Mouse (Mus musculus) CH12.LX (cell line): Measurements from ENCODE around the gene D430019H16Rik. TPM values are rescaled to one million over a fixed set of nuclear protein-coding genes. Genes with fewer than 3 reads are reported as not detected.

Source experiments
- DNase-seq: peaks from one replicate; pipeline ENCODE4 v3.0.0-alpha.2; 2013; ENCODE audit errors: extremely low read depth
- H3K27ac ChIP-seq: 2 replicates; pipeline ENCODE4 v1.5.1; 2012; ENCODE audit warnings: low read depth, mild to moderate bottlenecking, control low read depth, moderate library complexity; ENCODE audit not compliant: insufficient read depth
- H3K27me3 ChIP-seq: replicated peaks from 2 replicates; pipeline ENCODE3; 2012; ENCODE audit warnings: inconsistent platforms
- H3K36me3 ChIP-seq, 2 experiments: replicated peaks in 1 of 2; 2 replicates each; pipeline versions ENCODE3 to v1.6.1; 2012; ENCODE audit warnings: inconsistent platforms in 1 of 2, low read length in 1 of 2, mild to moderate bottlenecking in 1 of 2, mixed read lengths in 1 of 2, moderate library complexity in 1 of 2; ENCODE audit not compliant: control insufficient read depth in 1 of 2, insufficient read depth in 1 of 2
- H3K4me1 ChIP-seq, 2 experiments: 2 replicates each; pipeline ENCODE4 v1.6.1; 2012; ENCODE audit warnings: inconsistent platforms in 1 of 2, moderate library complexity in 1 of 2; ENCODE audit not compliant: insufficient read depth in 2 of 2, control insufficient read depth in 1 of 2
- H3K4me2 ChIP-seq: 2 replicates; pipeline ENCODE4 v1.6.1; 2012; ENCODE audit warnings: low read depth, mild to moderate bottlenecking, control low read depth; ENCODE audit not compliant: poor library complexity, insufficient read depth, severe bottlenecking
- H3K4me3 ChIP-seq, 3 experiments: fragments of 150-350 bp in 1 of 3; sonication (generic) in 1 of 3; replicated peaks in 1 of 3; 2 replicates each; pipeline versions ENCODE3 to v1.5.1; 2011 to 2012; ENCODE audit warnings: low read depth in 2 of 3, low read length in 2 of 3, mild to moderate bottlenecking in 2 of 3, moderate library complexity in 2 of 3, control low read depth in 1 of 3, improper control_type of control experiment in 1 of 3, inconsistent platforms in 1 of 3, mixed read lengths in 1 of 3; ENCODE audit not compliant: poor library complexity in 1 of 3
- H3K79me2 ChIP-seq: replicated peaks from 2 replicates; pipeline ENCODE4 v1.6.1; 2012; ENCODE audit warnings: mild to moderate bottlenecking, moderate library complexity; ENCODE audit not compliant: control insufficient read depth, poor library complexity, insufficient read depth, severe bottlenecking; ENCODE audit errors: extremely low read depth
- H3K9ac ChIP-seq: 2 replicates; pipeline ENCODE4 v1.6.1; 2012; ENCODE audit warnings: low read depth, mild to moderate bottlenecking, control low read depth, moderate library complexity; ENCODE audit not compliant: insufficient read depth
- H3K9me3 ChIP-seq: replicated peaks from 2 replicates; pipeline ENCODE3; 2012; ENCODE audit warnings: low read length, inconsistent platforms, mixed read lengths
- CHD1 ChIP-seq: IDR thresholded peaks from 2 replicates; pipeline ENCODE4 v1.6.1; 2012; ENCODE audit warnings: low read depth, low read length, improper control_type of control experiment, inconsistent platforms
- CTCF ChIP-seq, 2 experiments: IDR thresholded peaks in 1 of 2; conservative IDR thresholded peaks in 1 of 2; 2 replicates each; pipeline ENCODE4 v1.5.1; 2011 to 2012; ENCODE audit warnings: low read depth in 2 of 2, low read length in 2 of 2, improper control_type of control experiment in 1 of 2, inconsistent platforms in 1 of 2, mild to moderate bottlenecking in 1 of 2, moderate library complexity in 1 of 2
- E2F4 ChIP-seq: IDR thresholded peaks from 2 replicates; pipeline ENCODE4 v1.6.1; 2011; ENCODE audit warnings: low read depth, low read length, improper control_type of control experiment; ENCODE audit not compliant: insufficient replicate concordance
- ETS1 ChIP-seq: conservative IDR thresholded peaks from 2 replicates; pipeline ENCODE4 v1.6.1; 2012; ENCODE audit warnings: low read depth, mild to moderate bottlenecking, inconsistent platforms, low read length, improper control_type of control experiment, moderate library complexity
- IRF4 ChIP-seq: IDR thresholded peaks from 2 replicates; pipeline ENCODE4 v1.6.1; 2014; ENCODE audit warnings: low read depth, mild to moderate bottlenecking, inconsistent platforms, low read length, improper control_type of control experiment
- JUN ChIP-seq: IDR thresholded peaks from 2 replicates; pipeline ENCODE4 v1.6.1; 2011; ENCODE audit warnings: low read depth, mild to moderate bottlenecking, low read length, improper control_type of control experiment, moderate library complexity; ENCODE audit not compliant: insufficient read depth
- JUND ChIP-seq: conservative IDR thresholded peaks from 2 replicates; pipeline ENCODE4 v1.6.1; 2011; ENCODE audit warnings: low read depth, low read length, improper control_type of control experiment
- KAT2A ChIP-seq: IDR thresholded peaks from 2 replicates; pipeline ENCODE4 v1.6.1; 2012; ENCODE audit warnings: low read length, improper control_type of control experiment, inconsistent platforms; ENCODE audit not compliant: insufficient replicate concordance
- MAX ChIP-seq: IDR thresholded peaks from 2 replicates; pipeline ENCODE4 v1.6.1; 2011; ENCODE audit warnings: low read length, improper control_type of control experiment
- MEF2A ChIP-seq: IDR thresholded peaks from 2 replicates; pipeline ENCODE4 v1.6.1; 2014; ENCODE audit warnings: low read depth, mild to moderate bottlenecking, inconsistent platforms, low read length, improper control_type of control experiment, borderline replicate concordance
- NELFE ChIP-seq: IDR thresholded peaks from 2 replicates; pipeline ENCODE4 v1.6.1; 2011; ENCODE audit warnings: low read depth, low read length, improper control_type of control experiment
- POLR2AphosphoS2 ChIP-seq: IDR thresholded peaks from 2 replicates; pipeline ENCODE4 v1.6.1; 2011; ENCODE audit warnings: low read depth, low read length, improper control_type of control experiment
- RCOR1 ChIP-seq: conservative IDR thresholded peaks from 2 replicates; pipeline ENCODE4 v1.6.1; 2012; ENCODE audit warnings: low read depth, mild to moderate bottlenecking, inconsistent platforms, low read length, improper control_type of control experiment
- SIN3A ChIP-seq: IDR thresholded peaks from 2 replicates; pipeline ENCODE4 v1.6.1; 2012; ENCODE audit warnings: low read length, improper control_type of control experiment, inconsistent platforms
- TCF12 ChIP-seq: IDR thresholded peaks from 2 replicates; pipeline ENCODE4 v1.6.1; 2014; ENCODE audit warnings: low read depth, mild to moderate bottlenecking, inconsistent platforms, low read length, improper control_type of control experiment
- USF2 ChIP-seq: conservative IDR thresholded peaks from 2 replicates; pipeline ENCODE4 v1.6.1; 2011; ENCODE audit warnings: low read depth, low read length, improper control_type of control experiment
- ZC3H11A ChIP-seq: IDR thresholded peaks from 2 replicates; pipeline ENCODE4 v1.6.1; 2012; ENCODE audit warnings: low read depth, mild to moderate bottlenecking, inconsistent platforms, low read length, improper control_type of control experiment
- ZNF384 ChIP-seq: IDR thresholded peaks from 2 replicates; pipeline ENCODE4 v1.6.1; 2012; ENCODE audit warnings: low read depth, low read length, improper control_type of control experiment, inconsistent platforms
- dilution Hi-C: fragments of 300-500 bp; cut with MboI; formaldehyde crosslinking; loops from 2 replicates; pipeline ENCODE4 v1.14.3; 2020; ENCODE audit warnings: low sequenced_read_pairs; ENCODE audit not compliant: extremely low pct_unique_long_range_greater_than_20kb, extremely low pct_ligation_motif_present
- in situ Hi-C: fragments of 300-500 bp; cut with MboI; formaldehyde crosslinking; loops from 3 replicates; pipeline ENCODE4 v1.14.3; 2019; ENCODE audit warnings: low sequenced_read_pairs, low pct_ligation_motif_present, low pct_unique_long_range_greater_than_20kb, mixed read lengths
- polyA plus RNA-seq: library from polyadenylated mRNA; unstranded; fragments of >175 nt; gene quantifications from 2 replicates; pipeline ENCODE4 v1.2.1, GENCODE M21; 2012; ENCODE audit warnings: low read depth; ENCODE audit not compliant: insufficient read length
- total RNA-seq, 2 experiments: library from RNA; depleted of rRNA; stranded (reverse); fragments of 300-350 nt in 1 of 2; fragments of >200 nt in 1 of 2; gene quantifications; 2 replicates each; pipeline ENCODE4 v1.2.3; 2012 to 2014

D430019H16Rik gene
- total and polyA plus RNA-seq, 3 experiments: 0.42 to 0.96 (median 0.91) TPM

DNA sequence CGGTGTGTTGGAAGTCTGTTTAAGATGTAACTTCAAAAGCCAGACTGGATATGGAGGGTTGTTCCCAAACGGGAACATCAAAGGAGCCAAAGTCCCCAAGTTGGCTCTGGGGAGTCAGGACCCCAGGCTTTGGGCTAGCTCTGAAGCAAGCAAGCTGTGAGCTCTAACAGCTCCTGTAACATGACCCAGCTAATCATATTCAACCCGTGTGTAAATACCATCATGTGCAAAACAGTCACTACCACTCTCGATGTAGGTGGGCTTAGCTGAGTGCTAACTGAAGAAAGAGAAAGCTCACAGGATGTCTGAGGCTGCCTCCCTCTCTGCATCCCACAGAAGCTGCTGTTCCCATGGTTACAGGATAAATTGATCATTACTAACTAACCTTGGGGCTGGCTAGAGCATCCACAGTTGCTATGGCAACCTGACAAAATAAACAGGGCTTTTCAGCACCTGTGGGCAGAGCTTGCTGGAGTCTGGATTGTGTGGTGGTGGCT lies 1.5 kb downstream of the D430019H16Rik start:
- Histone ChIP-seq H3K4me1 (peaks cover 0 to 27% of the 10 kb centered on the region in 2 experiments; a peak in 2 of 4 replicates), H3K4me2 (no peak overlapping the region), H3K4me3 (no peak overlapping the region), H3K27ac (no peak overlapping the region), H3K79me2 (no peaks in the 10 kb centered on the region), H3K9ac (no peak overlapping the region), H3K36me3 (no peaks in the 10 kb centered on the region), H3K9me3 (no peaks in the 10 kb centered on the region), H3K27me3 (peaks cover 2% of the 10 kb centered on the region)
- dilution Hi-C loops: no loop called here
- no peak for TF ChIP-seq MEF2A
- TF ChIP-seq JUND: no peak
- TF ChIP-seq RCOR1: no peak
- TF ChIP-seq TCF12: no peak
- no peak for TF ChIP-seq CHD1
- no peak for TF ChIP-seq JUN
- TF ChIP-seq E2F4: no peak
- no peak for TF ChIP-seq ZC3H11A
- TF ChIP-seq POLR2AphosphoS2: no peak
- TF ChIP-seq ETS1: no peak
- no peak for TF ChIP-seq NELFE
- TF ChIP-seq USF2: no peak
- TF ChIP-seq IRF4: no peak
- TF ChIP-seq ZNF384: no peak
- no peak for DNase-seq
- in situ Hi-C loops: no loop called here

DNA sequence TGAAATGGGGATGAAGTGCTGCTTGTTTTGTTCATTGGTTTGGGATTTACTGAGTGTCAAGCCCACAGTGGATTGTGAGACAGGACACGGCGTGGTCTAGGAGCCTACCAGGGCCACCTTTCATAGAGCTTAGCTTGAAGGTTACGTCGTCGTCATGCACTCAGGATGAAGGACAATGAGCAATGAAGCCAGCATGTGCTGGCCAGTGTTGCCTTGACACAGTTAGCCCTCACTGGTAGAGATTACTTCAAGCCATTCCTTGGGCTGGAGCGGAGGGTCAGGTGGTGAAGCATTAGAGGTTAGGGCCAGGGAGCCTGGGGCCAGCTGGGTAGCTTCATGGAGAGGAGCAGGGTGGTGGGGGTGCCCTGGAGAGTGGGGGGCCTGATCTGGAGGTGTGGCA lies 5.1 kb downstream of the D430019H16Rik start:
- H3K9ac ChIP-seq: no peak overlapping the region
- peaks cover 0 to 23% of the 10 kb centered on the region in 2 experiments; a peak in 2 of 4 replicates for H3K4me1 ChIP-seq
- H3K4me2 ChIP-seq: no peak overlapping the region
- no peak overlapping the region for H3K27ac ChIP-seq
- TF ChIP-seq POLR2AphosphoS2 (no peak), KAT2A (no peak), CTCF (conservative IDR thresholded peaks at IDR 0.05 in 1 of 2, IDR thresholded peaks at IDR 0.05 in 1 of 2; ENCODE audit: low read depth in 2 of 2, low read length in 2 of 2) (no peak), SIN3A (no peak), JUND (no peak), IRF4 (no peak), ZNF384 (no peak), MAX (no peak)
- no peak for DNase-seq
- in situ Hi-C loops (no loop called here), dilution Hi-C loops (no loop called here)
- no peaks in the 10 kb centered on the region for H3K36me3 ChIP-seq
- H3K9me3 ChIP-seq: no peaks in the 10 kb centered on the region
- H3K27me3 ChIP-seq: no peaks in the 10 kb centered on the region
- no peaks in the 10 kb centered on the region for H3K79me2 ChIP-seq
- H3K4me3 ChIP-seq: no peak overlapping the region
